In genomic region chr7:16255963-16256362, GRCm38 (mm10) we compare ENCODE assay signal across 4 mouse cellular contexts. TPM values are rescaled to one million over a fixed set of nuclear protein-coding genes. Genes with fewer than 3 reads are reported as not detected.
"Had no signal": no experiment of that assay in that cellular context is flagged by ENCODE, and none has a peak within 500 bp of the region (broad histone marks: within the 10 kb centered on the region; RNA-seq: fewer than 3 reads in every experiment).

No protein-coding gene starts in this region.

RNA-seq across cellular contexts. Expression of gene C5ar2, which starts 12.0 kb away (rescaled TPM):
- total RNA-seq: hindbrain, postnatal 0 days had no signal
- polyA plus RNA-seq: hindbrain, embryonic 10.5 days; hindbrain, embryonic 12.5 days; hindbrain, embryonic 14.5 days had no signal
